9 mouse cellular contexts compared by ENCODE assay signal in the genomic region with DNA sequence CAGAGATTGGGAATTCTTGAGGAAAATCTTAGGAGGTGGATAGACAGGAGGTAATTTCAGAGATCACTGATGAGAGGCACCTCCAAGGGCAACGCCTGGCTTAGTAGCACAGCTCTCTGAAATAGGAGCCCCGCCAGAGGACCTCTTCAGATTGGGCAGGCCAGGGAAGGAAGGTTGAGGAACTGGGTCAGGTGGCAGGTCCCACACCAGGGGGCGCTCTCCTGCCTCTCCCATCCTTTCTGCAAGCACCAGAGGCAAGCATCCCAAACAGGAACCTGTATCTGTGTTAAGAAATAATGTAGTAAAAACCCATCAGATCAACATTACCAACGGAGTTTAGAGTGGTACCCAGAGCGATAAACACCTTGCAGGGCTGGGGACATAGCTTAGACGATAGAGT.
DNase-seq lines count a peak whose midpoint lies in the region; ATAC-seq and TF ChIP-seq lines count a peak whose summit lies in the region.
"Had no signal": no experiment of that assay in that cellular context is flagged by ENCODE, and none has a peak within 500 bp of the region (broad histone marks: within the 10 kb centered on the region; RNA-seq: fewer than 3 reads in every experiment).

No protein-coding gene starts in this region.

- TF ChIP-seq CTCF in gastrocnemius, adult 2 months (IDR thresholded peaks at IDR 0.05), result peak; percentile 61
- peak; percentile 68 for TF ChIP-seq CTCF in liver, embryonic 14.5 days (IDR thresholded peaks at IDR 0.05; ENCODE audit: low read depth)

- DNase-seq in gastrocnemius, adult 2 months, result peak; percentile 24
- DNase-seq in gastrocnemius, adult 8-10 months (ENCODE audit: low spot score in 2 of 2), result no peak
- DNase-seq in midbrain, embryonic 10.5 days (ENCODE audit: low spot score), result peak; percentile 33
- DNase-seq in midbrain, embryonic 11.5 days (ENCODE audit: low spot score, missing footprints), result no peak
- peak; percentile 84 for DNase-seq in R1 (ENCODE audit: low read depth, low spot score)
- peak; percentile 84 to 85 for DNase-seq in cerebellum, postnatal 10 days
- peak in 1 of 3 experiments; percentile 3 for DNase-seq in liver, embryonic 14.5 days (ENCODE audit: low read depth in 3 of 3, low spot score in 3 of 3)
- DNase-seq in thymus, postnatal 36 days, result peak; percentile 42 to 45

- H3K4me3 ChIP-seq in gastrocnemius, adult 2 months, result no peak overlapping the region
- H3K4me3 ChIP-seq in midbrain, embryonic 10.5 days, result no peak overlapping the region
- H3K4me3 ChIP-seq in midbrain, embryonic 11.5 days (ENCODE audit: low read depth, low read length), result no peak overlapping the region
- no peak overlapping the region for H3K4me3 ChIP-seq in liver, embryonic 14.5 days (ENCODE audit: insufficient read depth in 1 of 2, low read depth in 2 of 2, low read length in 2 of 2)
- H3K4me3 ChIP-seq: neural tube, embryonic 13.5 days had no signal

- no peak for ATAC-seq in midbrain, embryonic 11.5 days (ENCODE audit: low FRiP score)
- ATAC-seq in liver, embryonic 14.5 days (ENCODE audit: insufficient read depth), result no peak

- no peak overlapping the region for H3K9ac ChIP-seq in midbrain, embryonic 11.5 days (ENCODE audit: low read length)
- no peak overlapping the region for H3K9ac ChIP-seq in liver, embryonic 14.5 days (replicated peaks)
- H3K9ac ChIP-seq: neural tube, embryonic 13.5 days had no signal

- 40% methylated on average over 6 of the region's 6 CpGs for WGBS in midbrain, embryonic 10.5 days
- WGBS in midbrain, embryonic 11.5 days, result 51% methylated on average over 6 of the region's 6 CpGs
- WGBS in liver, embryonic 14.5 days (ENCODE audit: insufficient replicate concordance), result 40% methylated on average over 6 of the region's 6 CpGs

- TF ChIP-seq EP300 in liver, embryonic 14.5 days (IDR thresholded peaks at IDR 0.05; ENCODE audit: low read depth), result no peak

- no peak overlapping the region for H3K27ac ChIP-seq in gastrocnemius, adult 2 months
- no peak overlapping the region for H3K27ac ChIP-seq in midbrain, embryonic 10.5 days (replicated peaks)
- no peak overlapping the region for H3K27ac ChIP-seq in midbrain, embryonic 11.5 days (ENCODE audit: low read depth, low read length)
- no peak overlapping the region for H3K27ac ChIP-seq in liver, embryonic 14.5 days
- H3K27ac ChIP-seq: neural tube, embryonic 13.5 days had no signal

- H3K9me3 ChIP-seq in midbrain, embryonic 10.5 days (replicated peaks), result peaks cover 12% of the 10 kb centered on the region; the same call in 1 of the 2 replicates
- H3K9me3 ChIP-seq in midbrain, embryonic 11.5 days (ENCODE audit: control insufficient read depth, low read length), result no peaks in the 10 kb centered on the region
- no peaks in the 10 kb centered on the region; the same call in 1 of the 2 replicates for H3K9me3 ChIP-seq in liver, embryonic 14.5 days (ENCODE audit: control insufficient read depth, low read length)

- peaks cover 7% of the 10 kb centered on the region; the same call in 1 of the 2 replicates for H3K4me1 ChIP-seq in midbrain, embryonic 10.5 days
- H3K4me1 ChIP-seq in midbrain, embryonic 11.5 days (ENCODE audit: control insufficient read depth, insufficient read depth, low read length), result no peaks in the 10 kb centered on the region
- no peaks in the 10 kb centered on the region for H3K4me1 ChIP-seq in liver, embryonic 14.5 days (replicated peaks; ENCODE audit: control insufficient read depth in 2 of 2, insufficient read depth in 2 of 2, low read length in 1 of 2)
- H3K4me1 ChIP-seq: neural tube, embryonic 13.5 days had no signal

- intact Hi-C loops in gastrocnemius, adult 2 months (cut with DNase I), result no loop called here

- no peaks in the 10 kb centered on the region for H3K27me3 ChIP-seq in midbrain, embryonic 10.5 days (ENCODE audit: low read depth, poor library complexity, severe bottlenecking)
- no peaks in the 10 kb centered on the region for H3K27me3 ChIP-seq in midbrain, embryonic 11.5 days (ENCODE audit: control insufficient read depth, insufficient read depth, low read length)
- no peaks in the 10 kb centered on the region for H3K27me3 ChIP-seq in liver, embryonic 14.5 days (ENCODE audit: control insufficient read depth, insufficient read depth, low read length)
- H3K27me3 ChIP-seq: neural tube, embryonic 13.5 days had no signal

- no peaks in the 10 kb centered on the region for H3K36me3 ChIP-seq in midbrain, embryonic 10.5 days
- H3K36me3 ChIP-seq in midbrain, embryonic 11.5 days (ENCODE audit: control insufficient read depth, insufficient read depth, low read length), result no peaks in the 10 kb centered on the region
- no peaks in the 10 kb centered on the region for H3K36me3 ChIP-seq in liver, embryonic 14.5 days (replicated peaks; ENCODE audit: control insufficient read depth, insufficient read depth, low read depth)
- H3K36me3 ChIP-seq: neural tube, embryonic 13.5 days had no signal

- H3K4me2 ChIP-seq in midbrain, embryonic 11.5 days, result no peak overlapping the region
- no peak overlapping the region for H3K4me2 ChIP-seq in liver, embryonic 14.5 days (ENCODE audit: low read depth)
- H3K4me2 ChIP-seq: neural tube, embryonic 13.5 days had no signal

Comparison
In these comparisons a context has a peak if more than half of its experiments do, and no peak if none do; other contexts are left out.
1. DNase-seq: peak in gastrocnemius, adult 2 months (single experiment), midbrain, embryonic 10.5 days (single experiment), R1 (single experiment), cerebellum, postnatal 10 days (2 of 2) and thymus, postnatal 36 days (2 of 2); none in gastrocnemius, adult 8-10 months (0 of 2) and midbrain, embryonic 11.5 days (single experiment).